In the genomic region with DNA sequence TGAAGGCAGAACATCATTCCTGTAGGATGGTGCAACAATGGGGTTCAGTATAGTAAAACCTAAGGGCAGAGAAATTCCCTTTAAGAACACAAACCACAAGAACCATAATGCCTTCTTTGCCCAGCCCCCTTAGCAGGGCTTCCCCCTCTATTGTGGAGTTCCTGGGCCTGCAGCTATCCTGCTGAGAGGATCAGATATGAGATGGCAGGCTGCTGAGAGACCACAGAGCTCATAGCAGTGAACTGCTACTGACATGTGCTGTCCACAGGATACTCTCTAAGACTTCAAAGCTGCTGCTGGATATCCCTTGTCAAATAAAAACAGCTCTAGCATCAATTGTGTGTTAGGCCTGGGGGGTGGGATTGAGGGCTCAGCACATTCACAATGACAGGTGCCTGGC, we compare ENCODE assay signal across 20 mouse cellular contexts. TPM values are rescaled to one million over a fixed set of nuclear protein-coding genes. Genes with fewer than 3 reads are reported as not detected.
DNase-seq lines count a peak whose midpoint lies in the region; ATAC-seq and TF ChIP-seq lines count a peak whose summit lies in the region.
"Had no signal": no experiment of that assay in that cellular context is flagged by ENCODE, and none has a peak within 500 bp of the region (broad histone marks: within the 10 kb centered on the region; RNA-seq: fewer than 3 reads in every experiment).

No protein-coding gene starts in this region.

- no peaks in the 10 kb centered on the region for H3K36me3 ChIP-seq in heart, embryonic 11.5 days (ENCODE audit: control insufficient read depth, insufficient read depth, low read length)
- H3K36me3 ChIP-seq in G1E (replicated peaks): no peaks in the 10 kb centered on the region
- no peaks in the 10 kb centered on the region for H3K36me3 ChIP-seq in midbrain, embryonic 16.5 days (ENCODE audit: control insufficient read depth, insufficient read depth, low read length)
- H3K36me3 ChIP-seq: embryonic facial prominence, embryonic 13.5 days; forebrain, embryonic 12.5 days; heart, embryonic 15.5 days had no signal

- no peak overlapping the region for H3K27ac ChIP-seq in heart, embryonic 11.5 days (ENCODE audit: low read depth, low read length)
- no peak overlapping the region for H3K27ac ChIP-seq in midbrain, embryonic 16.5 days (ENCODE audit: low read length)
- H3K27ac ChIP-seq: embryonic facial prominence, embryonic 13.5 days; forebrain, embryonic 12.5 days; heart, embryonic 15.5 days had no signal

- DNase-seq in heart, postnatal 14 days: no peak
- peak; percentile 20 for DNase-seq in G1E (ENCODE audit: low spot score)
- peak; percentile 26 for DNase-seq in brain, embryonic 14.5 days (ENCODE audit: low read depth)
- DNase-seq in right cerebral cortex, adult 18-20 months: no peak
- DNase-seq: adrenal gland, adult 8-10 months; adrenal gland, postnatal 36 days; cerebellum, adult 11 months; cerebellum, adult 8-10 months; cerebellum, postnatal 14 days; gastrocnemius, postnatal 10 days; heart, postnatal 36 days had no signal

- TF ChIP-seq CTCF in G1E (IDR thresholded peaks at IDR 0.05; ENCODE audit: low read depth, low read length): no peak
- TF ChIP-seq CTCF in brain, embryonic 14.5 days (IDR thresholded peaks at IDR 0.05; ENCODE audit: borderline replicate concordance, extremely low read depth, insufficient read depth, insufficient read length): no peak

- H3K4me3 ChIP-seq in heart, embryonic 11.5 days (ENCODE audit: low read depth, low read length): no peak overlapping the region
- H3K4me3 ChIP-seq in G1E (ENCODE audit: low read depth, low read length): no peak overlapping the region
- H3K4me3 ChIP-seq in midbrain, embryonic 16.5 days (ENCODE audit: low read depth, low read length): no peak overlapping the region
- H3K4me3 ChIP-seq: embryonic facial prominence, embryonic 13.5 days; forebrain, embryonic 12.5 days; heart, embryonic 15.5 days had no signal

- no peaks in the 10 kb centered on the region for H3K9me3 ChIP-seq in heart, embryonic 11.5 days (replicated peaks; ENCODE audit: control insufficient read depth, low read length)
- peaks cover 7% of the 10 kb centered on the region for H3K9me3 ChIP-seq in G1E (replicated peaks)
- H3K9me3 ChIP-seq in midbrain, embryonic 16.5 days (replicated peaks; ENCODE audit: control insufficient read depth, low read length, poor library complexity, severe bottlenecking): no peaks in the 10 kb centered on the region
- H3K9me3 ChIP-seq: heart, embryonic 15.5 days had no signal

- H3K27me3 ChIP-seq in heart, embryonic 11.5 days (ENCODE audit: control insufficient read depth, insufficient read depth, low read length): no peaks in the 10 kb centered on the region
- H3K27me3 ChIP-seq in G1E (ENCODE audit: insufficient read depth, low read length): peaks cover 4% of the 10 kb centered on the region; the same call in 1 of the 2 replicates
- H3K27me3 ChIP-seq in midbrain, embryonic 16.5 days (ENCODE audit: control insufficient read depth, insufficient read depth, low read depth, low read length): no peaks in the 10 kb centered on the region
- H3K27me3 ChIP-seq: CH12.LX; embryonic facial prominence, embryonic 13.5 days; forebrain, embryonic 12.5 days; heart, embryonic 15.5 days had no signal

- TF ChIP-seq POLR2A in brain, embryonic 14.5 days (IDR thresholded peaks at IDR 0.05; ENCODE audit: borderline replicate concordance, extremely low read depth, insufficient read depth, insufficient read length, poor library complexity, severe bottlenecking): no peak

- intact Hi-C loops in heart, postnatal 14 days (cut with DNase I): no loop called here

- H3K4me1 ChIP-seq in heart, embryonic 11.5 days (ENCODE audit: control insufficient read depth, insufficient read depth, low read length): peaks cover 10% of the 10 kb centered on the region
- peaks cover 61% of the 10 kb centered on the region for H3K4me1 ChIP-seq in G1E (ENCODE audit: insufficient read depth, low read depth, low read length)
- no peaks in the 10 kb centered on the region for H3K4me1 ChIP-seq in midbrain, embryonic 16.5 days (ENCODE audit: control insufficient read depth, insufficient read depth, low read length)
- H3K4me1 ChIP-seq: embryonic facial prominence, embryonic 13.5 days; heart, embryonic 15.5 days had no signal

- no peak overlapping the region for H3K4me2 ChIP-seq in heart, embryonic 11.5 days
- H3K4me2 ChIP-seq in midbrain, embryonic 16.5 days (ENCODE audit: low read length): no peak overlapping the region
- H3K4me2 ChIP-seq: embryonic facial prominence, embryonic 13.5 days; forebrain, embryonic 12.5 days; heart, embryonic 15.5 days had no signal

- ATAC-seq in heart, embryonic 11.5 days (replicated peaks; ENCODE audit: insufficient number of reproducible peaks, low FRiP score, low TSS enrichment): peak; percentile 57; the same call in 1 of the 2 replicates
- peak; percentile 43 for ATAC-seq in G1E (ENCODE audit: extremely low read depth, insufficient number of reproducible peaks, low FRiP score, poor library complexity, severe bottlenecking)
- peak; percentile 76; the same call in 1 of the 2 replicates for ATAC-seq in midbrain, embryonic 16.5 days
- ATAC-seq: forebrain, embryonic 16.5 days; hindbrain, embryonic 16.5 days; inflammation-experienced regulatory T-cells, adult 6 months had no signal

- H3K9ac ChIP-seq in heart, embryonic 11.5 days (ENCODE audit: low read depth, low read length): no peak overlapping the region
- H3K9ac ChIP-seq in midbrain, embryonic 16.5 days (ENCODE audit: low read depth, low read length): no peak overlapping the region
- H3K9ac ChIP-seq: embryonic facial prominence, embryonic 13.5 days; forebrain, embryonic 12.5 days; heart, embryonic 15.5 days had no signal

RNA-seq across cellular contexts. Expression of gene Ccng2, which starts 21.5 kb away (rescaled TPM):
- polyA plus RNA-seq in heart, embryonic 11.5 days (2014; fragmentation: Nextera tagmentation; extraction: Ambion mirVana): 39.5 and 44.0 TPM in 2 replicates
- 10 to 100 TPM; 19.4 to 22.2 TPM for total RNA-seq in heart, postnatal 14 days (2021)
- total RNA-seq in G1E (2014; fragmentation: Nextera tagmentation) (110 and 117 TPM in 2 replicates), G1E (2017) (215 and 251 TPM in 2 replicates)
- 30.9 and 35.2 TPM in 2 replicates for polyA plus RNA-seq in G1E (2012)
- polyA plus RNA-seq in brain, embryonic 14.5 days (2012; rRNA removed): 83.1 and 97.4 TPM in 2 replicates
- polyA plus RNA-seq in midbrain, embryonic 16.5 days (2015; fragmentation: Nextera tagmentation; extraction: Ambion mirVana): 66.2 and 73.9 TPM in 2 replicates

Comparison
In these comparisons a context has a peak if more than half of its experiments do, and no peak if none do; other contexts are left out.
1. DNase-seq: peak in G1E (single experiment) and brain, embryonic 14.5 days (single experiment); none in heart, postnatal 14 days (0 of 2) and right cerebral cortex, adult 18-20 months (single experiment).
2. Peak in every context shown above with its lines, with median percentiles within 50 percentile points of each other: ATAC-seq.